Mouse (Mus musculus) limb, embryonic 11.5 days (tissue): Measurements from ENCODE around the gene Hoxd8. TPM values are rescaled to one million over a fixed set of nuclear protein-coding genes. Genes with fewer than 3 reads are reported as not detected.

Experiments
- microRNA counts: library from miRNA; unstranded; fragments of <30 nt; microRNA quantifications from one replicate; lab custom pipeline; 2016
- microRNA-seq: library from miRNA; unstranded; fragments of <30 nt; microRNA quantifications from one replicate; pipeline ENCODE4, GENCODE M21; 2016
- polyA plus RNA-seq: library from polyadenylated mRNA; unstranded; fragments of >200 nt; fragmentation: Nextera tagmentation; extraction: Ambion mirVana; gene quantifications from 2 replicates; pipeline ENCODE4 v1.2.1, GENCODE M21; 2014

Hoxd8 gene
- polyA plus RNA-seq, 1 experiment from 2014 or later: 13.1 TPM

MicroRNA genes within 50 kb of the gene (microRNA counts, 519-probe panel; counts per million panel counts)
- 5,259 counts per million, percentile 86 among the panel's probes with 10 or more counts for microRNA mmu-miR-10b (lab: Ali Mortazavi, UCI)

Small RNAs within 50 kb of the gene (microRNA-seq; reads per million reads assigned to microRNA genes)
- gene Gm44463 (not detected), gene Mir10b (38,055 reads per million, percentile 99 among the genes with 10 or more reads in this experiment)

Other genes starting within 250 kb of the Hoxd8 start
- 48.1 and 52.2 TPM in 2 replicates for gene Lnpk, start 125.2 kb upstream of the Hoxd8 start, polyA plus RNA-seq
- 3.3 and 3.8 TPM in 2 replicates for gene Evx2, start 45.1 kb upstream of the Hoxd8 start, polyA plus RNA-seq
- 55.3 and 59.8 TPM in 2 replicates for gene Hoxd13, start 36.3 kb upstream of the Hoxd8 start, polyA plus RNA-seq
- gene Hoxd12, start 29.6 kb upstream of the Hoxd8 start, polyA plus RNA-seq: 80.7 and 82.2 TPM in 2 replicates
- 59.6 and 64.4 TPM in 2 replicates for gene Hoxd11, start 25.1 kb upstream of the Hoxd8 start, polyA plus RNA-seq
- gene Hoxd10, start 12.7 kb upstream of the Hoxd8 start, polyA plus RNA-seq: 52.0 and 55.0 TPM in 2 replicates
- 17.1 and 24.1 TPM in 2 replicates for gene Hoxd9, start 6.9 kb upstream of the Hoxd8 start, polyA plus RNA-seq
- 1.2 and 1.4 TPM in 2 replicates for gene Hoxd3, start 7.3 kb downstream of the Hoxd8 start, polyA plus RNA-seq
- 0.84 and 1.9 TPM in 2 replicates for gene Hoxd4, start 7.3 kb downstream of the Hoxd8 start, polyA plus RNA-seq
- gene Gm28230, start 22.1 kb downstream of the Hoxd8 start, polyA plus RNA-seq: 0.45 and 0.55 TPM in 2 replicates
- gene Hoxd1, start 58.4 kb downstream of the Hoxd8 start, polyA plus RNA-seq: 0.17 and 0.30 TPM in 2 replicates
- gene Mtx2, start 121.2 kb downstream of the Hoxd8 start, polyA plus RNA-seq: 128 and 131 TPM in 2 replicates